Mouse (Mus musculus): Measurements from ENCODE around the gene Ndst4.

Ndst4 gene

DNA sequence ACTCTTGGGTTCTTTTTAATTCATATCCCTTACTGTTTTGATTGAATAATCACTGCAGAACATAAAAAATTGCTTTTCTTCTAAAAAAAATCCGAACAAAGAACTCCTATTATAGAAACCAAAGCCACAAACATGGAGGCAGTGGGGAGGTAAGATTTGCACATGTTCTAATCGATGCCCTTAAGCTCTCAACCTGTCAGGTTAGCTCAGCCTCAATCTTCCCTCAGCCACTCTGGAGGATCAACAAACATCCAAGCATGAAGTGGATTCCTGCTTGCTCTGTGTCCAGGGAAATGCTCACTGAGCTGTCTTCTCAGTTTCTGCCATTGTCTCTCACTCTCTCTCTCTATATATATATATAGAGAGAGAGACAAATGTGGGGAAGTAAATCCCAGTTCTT, 283.7 kb downstream of the Ndst4 start:
- in situ Hi-C loops (cut with MboI; ENCODE audit: low pct_unique_long_range_greater_than_20kb in 1 of 2, low sequenced_read_pairs in 2 of 2, unreplicated experiment in 1 of 2), result no loop called here

DNA sequence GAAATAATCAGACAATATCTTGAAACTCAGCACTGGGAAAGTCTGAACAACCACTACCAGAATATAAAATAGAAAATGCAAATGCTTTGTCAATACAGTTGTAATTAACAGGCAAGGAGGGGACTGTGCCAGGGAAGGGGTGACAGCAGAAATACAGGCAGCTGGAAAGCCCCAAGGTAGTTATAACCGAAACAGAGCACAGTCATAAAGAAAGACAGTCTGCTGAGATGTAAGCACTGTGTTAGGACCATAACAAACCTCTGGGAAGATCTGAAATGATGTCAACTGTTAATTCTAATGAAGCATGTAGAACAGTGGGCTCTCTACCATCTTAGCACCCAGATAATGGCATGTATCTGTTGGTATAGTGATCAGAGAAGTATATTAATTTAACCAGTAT, 287.1 kb downstream of the Ndst4 start:
- in situ Hi-C loops (cut with MboI; ENCODE audit: low pct_unique_long_range_greater_than_20kb in 1 of 2, low sequenced_read_pairs in 2 of 2, unreplicated experiment in 1 of 2), result no loop called here

DNA sequence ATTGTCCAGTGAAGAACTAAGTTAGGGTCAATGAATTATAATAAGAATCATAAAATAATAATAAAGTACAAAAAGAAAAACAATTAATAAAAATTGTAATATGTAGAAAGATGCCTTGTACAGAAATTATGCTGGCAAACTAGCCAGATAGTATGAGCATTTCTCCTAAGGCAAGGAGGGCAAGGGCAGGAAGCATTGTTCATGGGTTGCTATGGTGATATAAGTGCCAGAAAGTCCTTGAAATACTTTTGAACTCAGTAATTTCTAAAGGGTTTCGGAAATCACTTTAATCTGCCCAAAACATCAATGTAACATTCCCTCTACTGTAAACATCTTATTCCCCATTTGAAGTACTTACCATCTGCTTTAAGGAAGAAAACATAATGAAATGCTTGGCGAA, 319.1 kb downstream of the Ndst4 start:
- in situ Hi-C loops (cut with MboI; ENCODE audit: low pct_unique_long_range_greater_than_20kb in 1 of 2, low sequenced_read_pairs in 2 of 2, unreplicated experiment in 1 of 2), result no loop called here

DNA sequence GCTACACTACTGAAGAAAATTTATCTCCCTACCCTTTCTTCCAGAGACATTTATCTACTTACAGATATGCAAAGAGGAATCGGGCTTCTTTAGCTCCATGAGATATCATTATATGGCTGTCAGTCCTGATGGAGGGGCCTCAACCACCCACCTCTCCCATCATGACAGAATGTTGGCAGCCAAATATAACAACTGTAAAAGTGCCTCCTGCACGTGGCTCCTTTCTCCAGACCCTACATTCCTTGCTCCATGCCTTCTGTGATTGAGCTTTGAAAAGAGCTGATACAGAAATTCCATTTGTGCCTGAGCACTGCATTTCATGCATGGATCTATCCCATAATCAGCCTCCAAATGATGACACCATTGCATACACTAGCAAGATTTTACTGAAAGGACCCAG, 331.1 kb downstream of the Ndst4 start:
- in situ Hi-C loops (cut with MboI; ENCODE audit: low pct_unique_long_range_greater_than_20kb in 1 of 2, low sequenced_read_pairs in 2 of 2, unreplicated experiment in 1 of 2), result no loop called here

DNA sequence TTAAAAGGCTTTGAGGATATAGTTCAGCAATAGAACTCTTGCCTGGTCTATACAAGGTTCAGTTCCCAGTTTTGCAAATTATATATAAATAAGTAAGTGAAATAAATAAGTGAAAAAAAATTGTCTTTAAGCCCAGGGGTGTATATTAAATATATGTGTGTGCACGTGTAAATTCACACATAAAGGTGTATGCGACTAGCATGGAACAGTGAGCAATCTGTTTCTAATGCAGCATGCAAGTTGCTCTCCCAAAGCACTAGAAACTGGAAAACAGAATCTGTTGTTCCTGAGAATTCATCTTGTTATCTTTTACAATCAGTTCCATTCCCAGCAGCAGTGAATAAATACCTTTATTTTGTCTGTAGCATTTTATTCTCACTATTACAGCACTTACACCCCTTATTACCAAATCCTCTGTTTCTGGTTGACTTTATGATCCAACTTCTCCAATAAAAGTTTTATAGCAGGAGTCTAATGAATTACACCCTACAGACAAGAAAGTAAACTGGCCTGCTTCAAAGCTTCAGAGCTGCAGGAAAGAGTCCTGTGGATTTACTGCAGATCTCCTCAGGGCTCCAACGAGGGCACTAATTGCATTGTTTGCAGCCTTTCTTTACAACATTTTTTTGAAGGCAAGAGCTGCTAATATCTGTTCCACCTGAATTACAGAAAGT, 340.7 kb downstream of the Ndst4 start:
- in situ Hi-C loops (cut with MboI; ENCODE audit: low pct_unique_long_range_greater_than_20kb in 1 of 2, low sequenced_read_pairs in 2 of 2, unreplicated experiment in 1 of 2), result no loop called here

DNA sequence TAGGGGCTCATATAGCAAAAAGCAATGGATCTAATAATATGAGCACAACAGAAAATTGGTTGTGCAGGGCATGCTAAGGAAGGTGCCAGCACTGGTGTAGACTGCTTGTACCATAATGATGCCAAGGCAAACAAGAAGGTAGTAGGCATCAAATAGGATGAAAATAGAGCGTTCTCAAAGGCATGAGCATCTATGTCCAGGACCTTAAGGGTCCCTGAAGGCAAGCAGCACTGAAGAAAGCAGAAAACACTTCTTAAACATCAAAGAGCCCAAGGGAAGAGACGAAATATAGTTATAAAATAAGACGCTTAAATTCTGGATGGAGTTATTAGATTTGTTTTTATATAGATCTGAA, 341.2 kb downstream of the Ndst4 start:
- in situ Hi-C loops (cut with MboI; ENCODE audit: low pct_unique_long_range_greater_than_20kb in 1 of 2, low sequenced_read_pairs in 2 of 2, unreplicated experiment in 1 of 2), result no loop called here

DNA sequence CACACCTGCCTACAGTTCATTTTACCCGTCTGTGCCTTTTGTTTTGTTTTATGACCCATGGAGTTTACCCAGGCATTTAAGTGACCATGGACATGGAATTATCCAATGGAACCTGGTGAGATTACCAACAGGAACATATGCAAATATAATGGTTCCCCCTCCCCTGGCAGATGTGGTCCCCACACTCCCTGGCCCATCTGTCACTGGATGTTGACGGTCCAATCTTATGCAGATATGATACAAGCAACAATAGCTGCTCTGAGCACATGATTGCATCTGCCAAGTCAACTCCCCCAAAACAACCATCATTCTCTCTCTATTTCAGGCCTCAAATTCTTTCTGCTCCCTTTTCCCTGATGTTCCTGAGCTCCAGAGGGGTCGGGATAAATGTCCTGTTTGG, 342.5 kb downstream of the Ndst4 start:
- in situ Hi-C loops (cut with MboI; ENCODE audit: low pct_unique_long_range_greater_than_20kb in 1 of 2, low sequenced_read_pairs in 2 of 2, unreplicated experiment in 1 of 2), result no loop called here

DNA sequence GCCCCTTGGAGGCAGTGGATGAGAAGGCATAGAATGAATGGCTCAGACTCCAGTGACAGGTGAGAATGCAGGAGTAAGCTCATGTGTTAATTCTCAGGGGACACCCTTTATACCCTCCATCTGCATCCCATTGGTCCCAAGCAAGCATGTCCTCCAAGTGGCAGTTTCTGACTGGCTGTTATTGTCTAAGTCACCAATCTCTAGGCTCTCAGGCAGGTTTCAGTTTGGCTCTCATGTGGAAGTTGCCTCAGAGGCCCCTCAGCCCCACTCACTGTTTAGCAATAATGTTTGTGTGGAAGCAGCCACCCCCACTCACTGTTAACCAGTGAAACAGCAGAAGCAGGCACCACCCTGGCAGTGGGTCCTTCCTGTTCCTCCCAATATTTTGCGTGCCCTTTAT, 353.0 kb downstream of the Ndst4 start:
- in situ Hi-C loops (cut with MboI; ENCODE audit: low pct_unique_long_range_greater_than_20kb in 1 of 2, low sequenced_read_pairs in 2 of 2, unreplicated experiment in 1 of 2), result no loop called here

DNA sequence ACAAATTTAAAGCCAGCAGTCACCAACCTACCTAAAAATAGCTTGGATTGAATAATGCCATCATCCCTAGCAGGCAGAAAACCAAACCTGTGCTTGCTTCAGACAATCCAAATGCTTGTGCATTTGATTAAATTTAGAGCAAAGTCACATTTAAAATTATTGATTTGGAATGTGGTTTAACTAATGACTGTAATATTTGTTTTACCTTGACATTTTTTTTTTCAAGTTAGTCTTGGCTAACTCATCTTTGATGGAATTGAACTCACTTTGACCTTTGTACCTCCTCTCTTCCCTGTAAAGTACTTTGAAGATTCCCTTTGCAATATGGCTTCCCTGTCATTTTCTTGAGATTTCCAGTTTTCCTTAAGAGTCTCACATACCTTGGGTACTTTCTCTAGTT, 356.8 kb downstream of the Ndst4 start:
- in situ Hi-C loops (cut with MboI; ENCODE audit: low pct_unique_long_range_greater_than_20kb in 1 of 2, low sequenced_read_pairs in 2 of 2, unreplicated experiment in 1 of 2), result no loop called here
